Mouse (Mus musculus) olfactory bulb, adult 2 months (tissue): ENCODE measurements around the gene Ubxn10. TPM values are rescaled to one million over a fixed set of nuclear protein-coding genes. Genes with fewer than 3 reads are reported as not detected.

ENCODE experiments used
- H3K27ac ChIP-seq: fragments of 200-500 bp; 2 replicates; pipeline ENCODE4 v1.5.1; 2012; ENCODE audit warnings: low read depth, low read length; ENCODE audit not compliant: insufficient read depth
- H3K4me1 ChIP-seq: fragments of 200-500 bp; 2 replicates; pipeline ENCODE4 v1.6.1; 2012; ENCODE audit warnings: low read length; ENCODE audit not compliant: control insufficient read depth, insufficient read depth
- H3K4me3 ChIP-seq: fragments of 200-500 bp; 2 replicates; pipeline ENCODE4 v1.5.1; 2012; ENCODE audit warnings: mild to moderate bottlenecking, low read depth, low read length, moderate library complexity; ENCODE audit not compliant: insufficient read depth
- CTCF ChIP-seq: fragments of 200-500 bp; IDR thresholded peaks from 2 replicates; pipeline ENCODE4 v1.5.1; 2012; ENCODE audit warnings: low read depth, mild to moderate bottlenecking, low read length, moderate library complexity; ENCODE audit not compliant: insufficient read depth
- POLR2A ChIP-seq: fragments of 200-500 bp; IDR thresholded peaks from 2 replicates; pipeline ENCODE4 v1.6.1; 2012; ENCODE audit warnings: mild to moderate bottlenecking, low read depth, low read length, moderate library complexity; ENCODE audit not compliant: insufficient read depth
- WGBS: fragments of 180-500 bp; shearing (Covaris S2); methylation state at CpG from one replicate; pipeline ENCODE4 v1.1.7; 2018; 5-methylcytosine and 5-hydroxymethylcytosine counted together
- polyA plus RNA-seq: library from polyadenylated mRNA; stranded (reverse); fragments of >200 nt; gene quantifications from 2 replicates; pipeline ENCODE4 v1.2.4, GENCODE M21; 2012; ENCODE audit warnings: low replicate concordance; ENCODE audit not compliant: missing spikeins, insufficient read depth, insufficient read length

Gene Ubxn10
- polyA plus RNA-seq, 1 experiment: not detected

- TF ChIP-seq CTCF: no peak
- no peak for TF ChIP-seq POLR2A
- H3K4me3 ChIP-seq: no peak overlapping the region
- no peak overlapping the region for H3K27ac ChIP-seq
- WGBS: 87% methylated on average over 4 of the region's 4 CpGs
- peaks cover 13% of the 10 kb centered on the region for H3K4me1 ChIP-seq
Observed at GRCm38 (mm10) chr4:138680124-138680523, 56.8 kb downstream of the Ubxn10 start.

- H3K27ac ChIP-seq: no peak overlapping the region
- peaks cover 11% of the 10 kb centered on the region for H3K4me1 ChIP-seq
- peak overlapping the region; percentile 22 for H3K4me3 ChIP-seq
- WGBS: 25% methylated on average over 16 of the region's 16 CpGs
- TF ChIP-seq POLR2A: no peak
- no peak for TF ChIP-seq CTCF
Observed at GRCm38 (mm10) chr4:138677579-138677978, 59.4 kb downstream of the Ubxn10 start.

GRCm38 (mm10) chr4:138676480-138676879 lies 60.5 kb downstream of the Ubxn10 start:
- peaks cover 9% of the 10 kb centered on the region for H3K4me1 ChIP-seq
- no peak overlapping the region for H3K27ac ChIP-seq
- TF ChIP-seq CTCF (no peak), POLR2A (no peak)
- H3K4me3 ChIP-seq: no peak overlapping the region
- WGBS: 39% methylated on average over 16 of the region's 16 CpGs

- no peaks in the 10 kb centered on the region for H3K4me1 ChIP-seq
- WGBS: 60% methylated on average over 4 of the region's 4 CpGs
- no peak for TF ChIP-seq CTCF
- no peak for TF ChIP-seq POLR2A
- H3K27ac ChIP-seq: no peak overlapping the region
- H3K4me3 ChIP-seq: no peak overlapping the region
Observed at GRCm38 (mm10) chr4:138672160-138672559, 64.8 kb downstream of the Ubxn10 start.

- no peak overlapping the region for H3K27ac ChIP-seq
- peaks cover 11% of the 10 kb centered on the region; the same call in 1 of the 2 replicates for H3K4me1 ChIP-seq
- WGBS: 87% methylated on average over 11 of the region's 11 CpGs
- H3K4me3 ChIP-seq: no peak overlapping the region
- TF ChIP-seq CTCF (no peak), POLR2A (no peak)
Observed at GRCm38 (mm10) chr4:138670093-138670889, 66.7 kb downstream of the Ubxn10 start.

GRCm38 (mm10) chr4:138666521-138666920 lies 70.4 kb downstream of the Ubxn10 start:
- H3K27ac ChIP-seq: no peak overlapping the region
- WGBS: 67% methylated on average over 10 of the region's 10 CpGs
- no peak overlapping the region for H3K4me3 ChIP-seq
- H3K4me1 ChIP-seq: peaks cover 11% of the 10 kb centered on the region; the same call in 1 of the 2 replicates
- TF ChIP-seq CTCF (no peak), POLR2A (no peak)

- H3K4me1 ChIP-seq: peaks cover 10% of the 10 kb centered on the region
- 78% methylated on average over 11 of the region's 11 CpGs for WGBS
- no peak overlapping the region for H3K27ac ChIP-seq
- H3K4me3 ChIP-seq: no peak overlapping the region
- TF ChIP-seq CTCF (no peak), POLR2A (no peak)
Observed at GRCm38 (mm10) chr4:138659936-138660602, 76.9 kb downstream of the Ubxn10 start.

Other genes starting within 250 kb of the Ubxn10 start
- not detected in 2 replicates for gene Vwa5b1, start 101.3 kb downstream of the Ubxn10 start, polyA plus RNA-seq
- gene Pla2g2c, start 12.4 kb downstream of the Ubxn10 start, polyA plus RNA-seq: not detected in 2 replicates
- not detected in 2 replicates for gene Pla2g2f, start 20.5 kb upstream of the Ubxn10 start, polyA plus RNA-seq
- not detected in 2 replicates for gene Pla2g2d, start 38.6 kb upstream of the Ubxn10 start, polyA plus RNA-seq
- not detected in 2 replicates for gene Pla2g5, start 126.3 kb upstream of the Ubxn10 start, polyA plus RNA-seq
- gene Gm13030, start 136.8 kb upstream of the Ubxn10 start, polyA plus RNA-seq: not detected in 2 replicates
- gene Pla2g2e, start 140.8 kb upstream of the Ubxn10 start, polyA plus RNA-seq: not detected in 2 replicates
- gene Otud3, start 176.8 kb upstream of the Ubxn10 start, polyA plus RNA-seq: not detected in 2 replicates
- gene Rnf186, start 229.9 kb upstream of the Ubxn10 start, polyA plus RNA-seq: not detected in 2 replicates
- gene Tmco4, start 235.7 kb upstream of the Ubxn10 start, polyA plus RNA-seq: not detected in 2 replicates